Mouse (Mus musculus) neutrophil, adult 83 days (primary cell): ENCODE measurements around the gene Olfr1240. TPM values are rescaled to one million over a fixed set of nuclear protein-coding genes. Genes with fewer than 3 reads are reported as not detected.

Source experiments
- total RNA-seq, 2 experiments: library from RNA; stranded (reverse); gene quantifications; one replicate each; pipeline ENCODE4 v1.2.4; 2023

Olfr1240 gene
- not detected for total RNA-seq

DNA sequence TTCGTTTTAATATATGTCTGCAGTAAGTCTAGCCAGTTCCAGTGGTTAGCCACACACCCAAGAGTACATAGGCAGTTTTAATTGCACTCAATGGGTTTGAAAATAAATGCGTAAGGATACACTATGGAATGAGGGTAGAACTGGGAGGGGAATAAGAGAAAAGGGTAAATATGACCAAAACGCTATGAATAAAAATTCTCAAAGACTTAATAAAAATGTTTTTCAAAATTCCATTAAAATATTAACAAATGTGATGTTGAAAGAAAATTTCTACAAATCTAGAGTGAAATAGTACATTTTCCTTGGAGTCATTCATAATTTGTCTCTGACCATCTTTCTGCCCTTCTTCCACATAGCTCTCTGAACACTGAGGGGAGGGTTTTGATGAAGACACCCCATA lies at the start of gene Olfr1240:
TSS of gene Olfr1240 (minus strand) at position 101 of the 400 bp plus-strand sequence.

DNA sequence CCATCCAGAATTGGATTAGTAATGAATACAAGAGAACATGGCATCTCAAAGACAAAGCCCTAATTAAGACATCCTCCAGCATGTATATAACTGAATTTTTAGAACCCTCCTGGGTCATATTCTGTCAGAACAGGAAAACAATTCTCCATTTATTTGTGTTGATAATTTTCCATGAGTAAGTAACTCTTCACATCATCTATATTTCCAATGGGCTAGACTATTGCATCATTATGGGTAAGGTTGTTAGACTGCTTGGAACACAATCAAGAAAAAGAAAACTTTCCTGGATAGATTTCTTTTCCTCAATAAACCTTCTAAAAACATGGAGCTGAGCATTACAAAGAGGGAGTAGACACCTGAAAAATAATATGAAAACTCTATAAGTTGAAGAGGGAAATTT lies 44.2 kb upstream of the Olfr1240 start, which contains the start of gene Olfr1241:
TSS of gene Olfr1241 (minus strand) at position 101 of the 400 bp plus-strand sequence.

DNA sequence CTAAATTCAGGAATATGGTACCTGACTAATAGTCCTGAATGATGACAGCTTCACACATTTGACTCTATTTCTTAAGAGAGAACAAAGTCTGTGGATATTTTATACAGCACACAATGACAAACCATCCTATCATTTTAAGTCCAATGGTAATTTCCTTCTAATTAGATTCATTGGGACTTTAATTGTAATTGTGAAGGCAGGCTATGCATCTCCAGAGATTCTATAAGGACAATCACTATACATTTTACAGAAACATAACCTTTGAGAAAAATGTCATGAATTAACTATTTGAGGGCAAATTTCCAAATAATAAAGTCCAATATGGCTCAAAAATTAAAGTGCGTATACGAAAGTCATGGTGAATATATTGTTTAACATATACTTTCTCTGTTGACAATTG lies 22.5 kb downstream of the Olfr1240 start, which contains the start of gene Olfr1239:
TSS of gene Olfr1239 (minus strand) at position 101 of the 400 bp plus-strand sequence.

GRCm38 (mm10) chr2:89409576-89409975 lies 33.2 kb downstream of the Olfr1240 start, which contains the start of gene Olfr1238:
Gene Olfr1238, minus strand, starts transcription at chr2:89409676.

Other genes starting within 250 kb of the Olfr1240 start
- not detected for gene Olfr1226, start 243.0 kb downstream of the Olfr1240 start, total RNA-seq
- gene Olfr1228, start 188.9 kb downstream of the Olfr1240 start, total RNA-seq: not detected
- gene Olfr1229, start 155.0 kb downstream of the Olfr1240 start, total RNA-seq: not detected
- gene Olfr1230, start 145.7 kb downstream of the Olfr1240 start, total RNA-seq: not detected
- not detected for gene Olfr1231, start 135.9 kb downstream of the Olfr1240 start, total RNA-seq
- gene Olfr1232, start 113.3 kb downstream of the Olfr1240 start, total RNA-seq: not detected
- not detected for gene Olfr1233, start 100.6 kb downstream of the Olfr1240 start, total RNA-seq
- gene Olfr1234, start 78.1 kb downstream of the Olfr1240 start, total RNA-seq: not detected
- not detected for gene Olfr1238, start 33.3 kb downstream of the Olfr1240 start, total RNA-seq
- not detected for gene Olfr1239, start 22.6 kb downstream of the Olfr1240 start, total RNA-seq
- not detected for gene Olfr1241, start 44.1 kb upstream of the Olfr1240 start, total RNA-seq
- gene Olfr1242, start 55.3 kb upstream of the Olfr1240 start, total RNA-seq: not detected
- not detected for gene Olfr1243, start 88.5 kb upstream of the Olfr1240 start, total RNA-seq
- not detected for gene Olfr1245, start 135.4 kb upstream of the Olfr1240 start, total RNA-seq
- gene Olfr1246, start 150.2 kb upstream of the Olfr1240 start, total RNA-seq: not detected
- gene Olfr1247, start 171.1 kb upstream of the Olfr1240 start, total RNA-seq: under 1 TPM; 0.13 to 0.15 TPM
- gene Olfr1248, start 175.2 kb upstream of the Olfr1240 start, total RNA-seq: not detected
- gene Olfr1249, start 192.0 kb upstream of the Olfr1240 start, total RNA-seq: not detected
- not detected for gene Olfr1250, start 218.5 kb upstream of the Olfr1240 start, total RNA-seq
- gene Olfr1251, start 228.9 kb upstream of the Olfr1240 start, total RNA-seq: not detected